Mouse (Mus musculus) testis, postnatal 14 days (tissue): ENCODE measurements around the gene Golph3.
A peak's percentile ranks its signal among the peaks of the same experiment; 100 is the strongest.

Experiments
- DNase-seq: peaks from one replicate; pipeline ENCODE4 v3.0.0; 2021; ENCODE audit warnings: low spot score

The Golph3 gene

GRCm38 (mm10) chr15:12318451-12318850 is 2.8 kb upstream of the Golph3 start:
- DNase-seq: no peak

DNA sequence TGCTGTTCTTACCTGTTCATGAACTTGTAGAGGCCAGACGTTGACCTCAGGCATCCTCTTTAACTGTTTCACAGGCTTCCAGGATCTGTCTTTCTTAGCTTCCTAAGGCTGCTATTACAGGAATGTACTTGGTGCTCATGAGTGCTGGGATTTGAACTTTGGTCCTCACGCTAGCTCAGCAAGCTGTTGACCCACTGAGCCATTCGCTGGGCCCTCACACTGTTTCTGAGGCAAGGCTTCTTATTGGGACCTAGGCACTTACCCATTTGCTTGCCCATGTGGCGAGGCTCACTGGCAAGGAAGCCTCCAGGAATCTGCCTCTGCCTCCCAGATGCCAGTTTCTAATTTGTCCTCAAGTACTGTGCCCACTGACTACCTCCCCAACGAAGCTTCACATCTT is 1.4 kb upstream of the Golph3 start:
- DNase-seq: no peak

GRCm38 (mm10) chr15:12320441-12321090 is 684 bp upstream of the Golph3 start:
- no peak for DNase-seq

DNA sequence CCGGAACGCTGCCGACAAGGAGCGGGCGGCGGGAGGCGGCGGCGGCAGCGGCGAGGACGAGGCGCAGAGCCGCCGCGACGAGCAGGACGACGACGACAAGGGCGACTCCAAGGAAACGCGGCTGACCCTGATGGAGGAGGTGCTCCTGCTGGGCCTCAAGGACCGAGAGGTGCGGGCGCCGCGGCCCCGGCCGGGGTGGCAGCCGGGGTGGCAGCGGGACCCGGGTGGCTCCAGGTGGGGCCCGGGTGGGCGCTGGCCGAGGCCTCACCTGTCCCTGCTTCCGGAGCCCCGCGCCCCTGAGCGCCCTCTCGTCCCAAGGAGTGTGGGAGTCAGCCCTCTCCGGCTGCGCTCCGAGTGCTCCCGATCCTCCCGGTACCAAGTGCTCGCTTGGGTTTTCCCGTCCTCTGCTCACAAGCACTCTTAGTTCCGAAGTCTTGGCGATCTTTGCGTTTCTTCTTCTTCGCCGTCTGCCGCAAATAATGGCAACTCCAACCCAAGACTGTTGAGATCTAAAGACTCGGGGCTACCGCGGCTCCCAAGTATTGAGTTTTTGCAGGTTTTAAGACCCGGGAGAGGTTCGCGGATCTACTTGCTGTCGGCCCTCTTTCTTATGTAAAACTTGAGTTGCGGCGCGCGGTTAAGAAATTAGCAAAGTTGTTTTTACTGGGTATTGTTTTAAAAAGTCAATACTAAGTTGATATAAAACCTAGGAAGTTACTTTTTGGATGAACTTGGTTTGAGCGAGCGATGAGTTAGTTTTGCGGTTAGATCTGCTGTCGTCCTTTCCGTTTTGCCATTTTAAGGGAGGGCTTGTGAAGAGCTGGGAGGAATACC is 755 bp downstream of the Golph3 start, which contains the start of gene 1810049J17Rik:
Gene 1810049J17Rik (minus strand): TSS at position 112 of the 834 bp plus-strand sequence.
- peak; percentile 70 for DNase-seq

- DNase-seq: no peak
Measured at GRCm38 (mm10) chr15:12322676-12323402, 1.6 kb downstream of the Golph3 start.

DNA sequence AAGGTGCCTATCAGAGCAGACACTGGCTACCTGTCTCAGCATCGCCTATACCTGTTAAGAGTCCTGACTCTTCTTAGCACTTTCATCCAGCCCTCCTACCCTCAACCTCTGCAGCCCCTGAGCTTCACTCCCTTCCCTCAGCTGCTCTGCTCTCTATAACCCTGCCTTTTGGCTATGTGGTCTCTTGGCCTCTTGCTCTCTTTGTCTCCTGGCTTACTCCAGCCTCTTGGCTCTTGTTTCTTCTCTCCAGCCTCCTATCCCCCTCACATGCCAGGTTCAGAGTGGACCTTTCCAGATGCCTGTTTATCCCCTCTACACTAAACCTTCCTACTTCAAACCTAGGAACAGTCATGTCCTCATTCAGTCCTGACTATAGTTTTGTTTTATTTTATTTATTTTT is 3.1 kb downstream of the Golph3 start:
- DNase-seq: no peak

- no peak for DNase-seq
Measured at GRCm38 (mm10) chr15:12330389-12330788, 9.1 kb downstream of the Golph3 start.

DNA sequence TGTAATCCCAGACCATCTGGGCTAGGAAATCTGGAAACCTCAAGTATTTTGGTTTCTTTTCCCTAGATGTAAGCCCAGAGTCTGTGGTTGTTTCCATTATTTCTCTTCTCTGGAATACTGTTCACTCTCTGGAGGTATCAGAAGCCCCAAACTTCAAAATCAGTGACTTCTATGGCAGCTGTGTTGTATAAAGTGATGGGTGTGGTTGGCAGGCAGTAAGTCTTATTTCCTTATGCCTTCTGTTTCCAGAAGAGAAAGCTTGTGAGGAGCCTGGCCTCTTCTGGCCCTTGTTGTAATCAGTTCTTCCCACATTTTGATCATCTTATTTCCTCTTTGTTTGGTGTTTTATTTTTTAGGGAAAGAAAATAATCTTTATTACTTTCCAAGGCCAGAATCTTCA is 9.6 kb downstream of the Golph3 start:
- DNase-seq: no peak

DNA sequence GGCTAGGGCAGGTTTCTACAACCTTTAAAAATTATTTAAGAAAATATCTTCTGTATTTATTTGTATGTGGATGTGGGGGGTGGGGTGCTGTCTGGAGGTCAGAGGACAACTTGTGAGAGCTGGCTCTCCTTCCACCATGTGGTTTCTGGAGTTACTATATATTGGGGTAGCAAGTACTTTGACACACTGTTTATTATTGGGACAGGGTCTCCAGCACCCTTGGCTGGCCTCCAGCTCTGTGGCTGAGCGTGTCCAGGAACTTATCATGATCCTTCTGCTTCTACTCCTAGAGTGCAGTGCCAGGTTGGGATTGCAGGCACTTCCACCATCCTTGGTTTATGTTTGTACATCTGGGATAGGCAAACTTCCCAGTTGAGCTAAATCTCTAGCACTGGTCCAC is 10.1 kb downstream of the Golph3 start:
- DNase-seq: no peak

GRCm38 (mm10) chr15:12334381-12334780 is 13.1 kb downstream of the Golph3 start:
- no peak for DNase-seq

GRCm38 (mm10) chr15:12337030-12337778 is 16.0 kb downstream of the Golph3 start:
- no peak for DNase-seq

DNA sequence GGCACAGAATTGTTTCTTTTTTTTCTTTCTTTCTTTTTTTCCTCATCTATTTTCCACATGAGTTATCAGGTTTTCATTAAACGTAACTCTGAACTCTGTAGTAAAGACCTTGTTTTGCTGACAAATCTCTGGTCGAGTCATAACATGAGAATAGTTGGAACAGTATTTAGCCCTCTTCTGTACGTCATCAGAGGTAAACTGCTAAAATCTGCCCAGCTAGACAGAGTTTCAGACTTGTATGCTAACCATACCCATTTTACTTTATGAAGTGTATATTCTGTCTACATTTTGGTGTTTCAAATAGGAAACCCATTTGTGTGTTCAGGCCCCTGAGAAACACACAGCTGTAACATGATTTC is 16.5 kb downstream of the Golph3 start:
- DNase-seq: no peak

DNA sequence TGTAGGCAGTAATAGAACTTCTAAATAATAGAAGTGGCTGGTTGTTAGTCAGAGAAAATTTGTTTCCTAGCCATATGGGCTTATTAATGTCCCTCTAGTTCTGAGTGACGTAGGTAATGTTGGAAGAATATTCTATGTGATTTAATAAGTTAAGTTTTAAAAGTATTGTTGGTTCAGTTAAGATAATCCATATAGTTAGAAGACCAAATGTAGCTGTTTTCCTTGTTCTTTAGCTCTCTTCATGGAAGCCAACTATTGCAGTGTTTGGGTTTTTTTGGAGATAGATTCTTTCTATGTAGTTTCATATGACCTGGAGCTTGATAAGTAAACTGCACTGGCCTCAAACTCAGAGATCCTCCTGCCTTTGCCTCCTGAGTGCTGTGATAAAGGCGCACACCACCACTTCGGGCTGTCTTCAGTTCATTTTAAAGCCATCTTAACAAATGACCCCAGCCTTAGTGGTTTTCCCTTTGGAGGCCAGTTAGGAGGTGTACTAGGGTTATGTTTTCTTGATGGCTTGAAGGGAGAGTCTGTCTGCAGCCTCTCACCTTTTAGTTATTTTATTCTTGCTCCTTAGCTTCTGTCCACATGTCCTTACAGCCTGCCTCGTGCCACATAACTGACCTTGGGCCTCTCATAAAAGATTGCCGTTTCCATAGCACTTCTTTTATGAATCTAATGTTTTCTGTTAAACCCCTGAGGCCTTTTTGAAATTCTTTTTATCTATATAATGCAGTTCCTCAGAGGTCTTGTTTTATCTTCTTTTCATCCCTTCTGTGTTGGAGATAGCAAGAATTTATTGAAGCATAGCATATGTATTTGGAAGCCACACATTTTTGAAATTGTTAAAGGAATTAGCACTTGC is 19.5 kb downstream of the Golph3 start:
- DNase-seq: no peak

DNA sequence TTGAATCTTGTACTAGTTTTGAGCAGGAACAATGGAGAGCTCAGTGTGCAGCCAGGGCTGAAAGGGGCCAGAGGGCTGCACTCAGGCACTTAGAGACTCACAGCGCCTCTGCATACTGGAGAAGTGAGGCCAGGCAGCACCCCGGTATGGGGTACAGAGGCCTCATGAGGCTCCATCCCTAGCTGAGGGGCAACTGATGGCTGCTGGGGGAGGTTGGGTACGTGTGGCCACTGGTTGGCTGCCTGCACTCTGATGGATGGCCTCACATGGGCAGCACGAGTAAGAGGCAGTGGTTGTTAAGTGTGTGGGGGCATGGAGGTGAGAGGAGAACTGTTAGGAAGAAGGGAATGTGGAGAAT is 20.1 kb downstream of the Golph3 start:
- DNase-seq: no peak

DNA sequence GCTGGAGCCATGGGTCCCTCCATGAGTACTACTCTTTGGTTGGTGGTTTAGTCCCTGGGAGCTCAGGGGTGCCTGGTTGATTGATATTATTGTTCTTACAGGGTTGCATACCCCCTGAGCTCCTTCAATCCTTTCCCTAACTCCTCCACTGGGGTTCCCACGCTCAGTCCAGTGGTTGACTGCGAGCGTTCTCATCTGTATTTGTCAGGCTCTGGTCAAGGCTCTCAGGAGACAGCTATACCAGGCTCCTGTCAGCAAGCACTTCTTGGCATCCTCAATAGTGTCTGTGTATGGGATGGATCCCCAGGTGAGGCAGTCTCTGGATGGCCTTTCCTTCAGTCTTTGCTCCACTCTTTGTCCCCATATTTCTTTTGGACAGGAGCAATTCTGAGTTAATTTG is 25.7 kb downstream of the Golph3 start:
- no peak for DNase-seq

DNA sequence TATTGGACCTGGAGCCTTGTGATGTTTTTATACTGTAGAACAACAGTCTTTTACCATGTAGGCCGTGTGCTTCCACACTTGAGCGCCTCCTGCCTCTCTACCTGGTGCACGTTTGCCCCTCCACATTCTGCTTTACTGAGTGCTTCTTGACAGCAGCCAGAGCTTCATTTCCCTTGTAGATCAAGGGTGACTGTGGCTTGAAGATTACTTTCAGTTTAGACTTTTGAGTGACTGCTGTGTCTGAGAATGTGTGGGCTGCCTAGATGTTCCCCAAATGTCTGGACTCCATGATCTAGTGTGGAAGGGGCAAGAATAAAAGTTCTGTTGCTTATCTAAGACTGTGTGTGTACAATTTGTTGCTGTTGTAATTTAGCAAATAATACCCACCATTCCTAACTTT is 27.7 kb downstream of the Golph3 start:
- DNase-seq: no peak

- no peak for DNase-seq
Measured at GRCm38 (mm10) chr15:12349840-12350239, 28.6 kb downstream of the Golph3 start.

- DNase-seq: no peak
Measured at GRCm38 (mm10) chr15:12351470-12351869, 30.2 kb downstream of the Golph3 start.

DNA sequence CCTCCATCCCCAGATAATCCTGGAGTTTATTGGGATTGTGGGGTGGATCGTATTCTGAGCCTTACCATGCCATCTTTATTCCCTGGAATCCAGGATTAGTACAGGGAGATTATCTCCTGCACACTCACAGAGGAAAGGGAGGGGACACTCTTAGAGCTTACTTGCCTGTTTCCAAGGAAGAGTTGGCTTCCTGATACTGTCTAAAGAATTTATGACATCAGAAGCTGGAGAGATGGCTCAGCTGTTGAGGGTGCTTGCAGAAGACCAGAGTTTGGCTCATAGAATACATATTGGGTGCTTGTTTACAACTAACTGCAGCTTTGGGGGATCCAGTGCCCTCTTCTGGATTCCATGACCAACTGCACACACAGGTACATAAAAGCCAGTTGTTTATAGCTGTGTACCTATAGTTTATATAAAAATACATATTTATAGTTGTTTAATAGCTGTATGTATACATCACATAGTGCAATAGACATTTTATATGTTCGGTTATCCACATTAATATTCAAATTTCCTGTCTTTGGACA is 33.1 kb downstream of the Golph3 start:
- no peak for DNase-seq

DNA sequence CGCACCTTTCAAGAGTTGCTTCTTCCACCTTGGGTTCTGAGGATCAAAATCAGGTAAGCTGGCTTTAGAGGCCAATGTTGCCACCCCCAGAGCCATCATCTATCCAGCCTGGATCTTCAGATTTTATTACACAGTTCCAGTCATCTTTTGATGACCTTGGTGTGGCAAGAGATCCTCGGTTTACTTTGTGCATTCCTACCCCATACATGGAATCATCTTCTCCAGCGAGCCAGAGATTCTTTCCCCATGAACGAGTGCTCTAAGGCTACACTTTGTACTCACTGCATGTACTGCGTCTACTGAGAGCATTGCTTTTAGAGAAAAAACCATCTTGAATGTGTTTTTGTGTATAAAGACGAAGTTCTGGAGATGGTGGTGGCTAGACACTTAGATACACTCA is 34.0 kb downstream of the Golph3 start:
- DNase-seq: no peak

DNA sequence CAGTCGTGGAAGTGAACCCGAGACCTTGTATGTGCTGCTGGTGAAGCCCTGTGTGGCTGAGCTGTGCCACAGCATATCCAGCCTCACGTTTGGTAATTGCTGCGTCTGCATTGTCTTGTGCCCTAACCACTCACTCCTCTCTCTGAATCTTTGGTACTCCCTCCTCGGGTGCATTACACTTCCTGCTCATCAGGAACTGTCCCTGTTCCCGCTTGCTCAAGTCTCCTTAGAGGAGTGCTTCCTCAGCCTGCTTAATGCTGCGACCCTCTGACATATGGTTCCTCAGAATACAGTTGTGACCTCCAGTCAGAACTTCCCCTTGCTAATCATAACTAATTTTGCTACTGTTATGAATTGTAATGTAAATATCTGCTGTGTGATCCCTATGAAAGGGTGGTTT is 34.7 kb downstream of the Golph3 start:
- no peak for DNase-seq
